Mouse (Mus musculus) heart, adult 2 months (tissue): Measurements from ENCODE around the gene Rorc. TPM values are rescaled to one million over a fixed set of nuclear protein-coding genes. Genes with fewer than 3 reads are reported as not detected.

Experiments used
- DNase-seq, 2 experiments: peaks; one replicate each; pipeline ENCODE4 v3.0.0; 2021
- H3K27ac ChIP-seq: fragments of 200-600 bp; 2 replicates; pipeline ENCODE4 v1.8.1; 2022
- H3K27me3 ChIP-seq: fragments of 200-500 bp; 2 replicates; pipeline ENCODE4 v1.6.1; 2012; ENCODE audit warnings: mild to moderate bottlenecking, low read length, inconsistent platforms, mixed read lengths; ENCODE audit not compliant: control insufficient read depth, insufficient read depth
- H3K36me3 ChIP-seq: fragments of 200-500 bp; 2 replicates; pipeline ENCODE4 v1.6.1; 2012; ENCODE audit warnings: low read length, inconsistent platforms; ENCODE audit not compliant: control insufficient read depth, insufficient read depth
- H3K4me1 ChIP-seq: fragments of 200-500 bp; 2 replicates; pipeline ENCODE4 v1.6.1; 2011; ENCODE audit warnings: low read length; ENCODE audit not compliant: control insufficient read depth, insufficient read depth
- H3K4me3 ChIP-seq: fragments of 200-600 bp; 2 replicates; pipeline ENCODE4 v1.8.1; 2022
- H3K79me2 ChIP-seq: fragments of 200-500 bp; replicated peaks from 2 replicates; pipeline ENCODE4 v1.6.1; 2012; ENCODE audit warnings: mild to moderate bottlenecking, inconsistent platforms, low read length, moderate library complexity, mixed read lengths; ENCODE audit not compliant: control insufficient read depth, insufficient read depth
- H3K9ac ChIP-seq: fragments of 200-500 bp; 2 replicates; pipeline ENCODE4 v1.6.1; 2012; ENCODE audit warnings: low read depth, mild to moderate bottlenecking, control low read depth, inconsistent platforms, low read length, mixed read lengths
- CTCF ChIP-seq: fragments of 200-600 bp; IDR thresholded peaks from 2 replicates; pipeline ENCODE4 v1.8.1; 2022; ENCODE audit warnings: antibody characterized with exemption, mild to moderate bottlenecking, moderate library complexity
- EP300 ChIP-seq: fragments of 200-500 bp; IDR thresholded peaks from 2 replicates; pipeline ENCODE4 v1.6.1; 2011; ENCODE audit warnings: low read depth, low read length, control low read depth; ENCODE audit not compliant: insufficient read depth
- POLR2A ChIP-seq: fragments of 200-500 bp; IDR thresholded peaks from 2 replicates; pipeline ENCODE4 v1.6.1; 2011; ENCODE audit warnings: mild to moderate bottlenecking, low read depth, low read length, control low read depth; ENCODE audit not compliant: insufficient read depth
- WGBS: fragments of 180-500 bp; shearing (Covaris S2); methylation state at CpG from one replicate; pipeline ENCODE4 v1.1.7; 2018; 5-methylcytosine and 5-hydroxymethylcytosine counted together
- intact Hi-C: fragments of 180-260 bp; cut with DNase I; formaldehyde crosslinking; loops from one replicate; pipeline ENCODE4 v1.15.1; 2025
- polyA plus RNA-seq: library from polyadenylated mRNA; depleted of rRNA; stranded (reverse); fragments of >200 nt; gene quantifications from 2 replicates; pipeline ENCODE4 v1.2.3, GENCODE M21; 2012
- total RNA-seq, 2 experiments: library from RNA; stranded (reverse); gene quantifications; 2 replicates each; pipeline ENCODE4 v1.2.3; 2021

The Rorc gene
- total and polyA plus RNA-seq, 3 experiments: 25.7 to 44.8 (median 36.1) TPM

GRCm38 (mm10) chr3:94364154-94364526 is 8.5 kb upstream of the Rorc start:
- Histone ChIP-seq H3K4me1 (no peaks in the 10 kb centered on the region), H3K79me2 (no peaks in the 10 kb centered on the region), H3K4me3 (peak overlapping the region; percentile 44), H3K36me3 (no peaks in the 10 kb centered on the region), H3K27ac (no peak overlapping the region), H3K9ac (peak overlapping the region; percentile 85), H3K27me3 (peaks cover 2% of the 10 kb centered on the region; the same call in 1 of the 2 replicates)
- TF ChIP-seq EP300 (no peak), CTCF (no peak), POLR2A (no peak)
- WGBS: 6% methylated on average over 23 of the region's 23 CpGs
- no peak for DNase-seq
- intact Hi-C loops: no loop called here

DNA sequence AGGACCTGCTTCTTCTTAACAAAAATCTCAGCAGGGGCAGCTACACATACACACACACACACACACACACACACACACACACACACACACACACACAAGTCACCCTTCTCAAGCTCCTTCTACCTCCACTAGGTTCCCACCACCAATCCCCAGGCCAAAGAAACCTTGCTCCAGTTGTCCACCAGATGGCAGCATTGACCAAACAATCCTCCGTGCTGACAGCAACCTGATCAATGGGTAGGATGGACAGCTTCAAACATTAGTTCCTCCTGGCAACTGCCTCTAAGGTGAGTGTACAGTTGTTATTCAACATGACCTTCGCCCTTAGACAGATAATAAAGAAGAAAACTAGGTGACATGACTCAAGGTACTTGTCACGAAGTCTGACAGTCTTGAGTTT is 5.8 kb upstream of the Rorc start:
- Histone ChIP-seq H3K4me3 (no peak overlapping the region), H3K9ac (no peak overlapping the region), H3K27me3 (peaks cover 2% of the 10 kb centered on the region; the same call in 1 of the 2 replicates), H3K36me3 (no peaks in the 10 kb centered on the region), H3K4me1 (peaks cover 1% of the 10 kb centered on the region; the same call in 1 of the 2 replicates), H3K27ac (no peak overlapping the region), H3K79me2 (no peaks in the 10 kb centered on the region)
- TF ChIP-seq CTCF (peak; percentile 72), EP300 (peak; percentile 89), POLR2A (no peak)
- 22% methylated on average over 3 of the region's 3 CpGs for WGBS
- intact Hi-C loops: loop anchor here (2.0 to 5.0 kb wide), 4 partner anchors 91 to 536 kb away; no protein-coding TSS in a partner anchor
- DNase-seq: peak; percentile 67 to 68

GRCm38 (mm10) chr3:94367511-94367910 is 5.1 kb upstream of the Rorc start:
- intact Hi-C loops: loop anchor here (2.0 to 5.0 kb wide), 4 partner anchors 90 to 535 kb away; no protein-coding TSS in a partner anchor
- no peak overlapping the region for H3K9ac ChIP-seq
- no peak overlapping the region for H3K27ac ChIP-seq
- no peak for TF ChIP-seq CTCF
- TF ChIP-seq POLR2A: no peak
- no peak for TF ChIP-seq EP300
- H3K27me3 ChIP-seq: peaks cover 2% of the 10 kb centered on the region; the same call in 1 of the 2 replicates
- H3K36me3 ChIP-seq: no peaks in the 10 kb centered on the region
- peaks cover 1% of the 10 kb centered on the region; the same call in 1 of the 2 replicates for H3K4me1 ChIP-seq
- no peak for DNase-seq
- 77% methylated on average over 6 of the region's 6 CpGs for WGBS
- H3K4me3 ChIP-seq: no peak overlapping the region
- H3K79me2 ChIP-seq: no peaks in the 10 kb centered on the region

- H3K9ac ChIP-seq: no peak overlapping the region
- H3K27me3 ChIP-seq: peaks cover 2% of the 10 kb centered on the region; the same call in 1 of the 2 replicates
- H3K27ac ChIP-seq: no peak overlapping the region
- H3K4me1 ChIP-seq: peaks cover 1% of the 10 kb centered on the region; the same call in 1 of the 2 replicates
- WGBS: 65% methylated on average over 6 of the region's 6 CpGs
- DNase-seq: no peak
- intact Hi-C loops: loop anchor here (5.0 kb wide), 1 partner anchor 89 kb away; no protein-coding TSS in a partner anchor
- H3K4me3 ChIP-seq: no peak overlapping the region
- no peak for TF ChIP-seq EP300
- TF ChIP-seq CTCF: no peak
- TF ChIP-seq POLR2A: no peak
- no peaks in the 10 kb centered on the region for H3K79me2 ChIP-seq
- H3K36me3 ChIP-seq: no peaks in the 10 kb centered on the region
Measured at GRCm38 (mm10) chr3:94368631-94369030, 4.0 kb upstream of the Rorc start.

GRCm38 (mm10) chr3:94369709-94370108 is 2.9 kb upstream of the Rorc start:
- Histone ChIP-seq H3K36me3 (no peaks in the 10 kb centered on the region), H3K79me2 (no peaks in the 10 kb centered on the region), H3K27me3 (no peaks in the 10 kb centered on the region), H3K4me1 (peaks cover 1% of the 10 kb centered on the region; the same call in 1 of the 2 replicates), H3K9ac (no peak overlapping the region), H3K4me3 (no peak overlapping the region), H3K27ac (no peak overlapping the region)
- no peak for DNase-seq
- no peak for TF ChIP-seq POLR2A
- no peak for TF ChIP-seq EP300
- no peak for TF ChIP-seq CTCF
- 17% methylated on average over 2 of the region's 2 CpGs for WGBS
- intact Hi-C loops: loop anchor here (5.0 kb wide), 1 partner anchor 88 kb away; no protein-coding TSS in a partner anchor

DNA sequence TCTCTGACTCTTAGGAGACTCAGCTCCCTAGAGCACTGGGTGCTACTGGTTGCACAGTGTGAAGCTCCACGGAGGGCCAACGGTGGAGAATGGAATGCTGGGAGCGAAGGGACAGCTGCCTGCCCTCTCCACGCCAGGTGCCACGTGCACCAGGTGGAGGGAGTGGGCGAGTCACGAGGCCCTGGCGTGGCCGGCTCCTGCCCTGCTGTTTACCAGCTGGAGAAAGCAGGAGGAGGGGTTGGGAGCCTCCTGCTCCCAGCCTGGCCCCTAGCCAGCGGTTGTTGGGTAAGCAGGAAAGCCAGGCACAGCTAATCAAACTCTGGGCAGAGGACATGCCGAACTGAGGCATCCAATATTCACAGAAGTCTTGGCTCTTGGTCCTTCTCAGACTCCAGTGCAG is 957 bp upstream of the Rorc start:
- TF ChIP-seq EP300 (0 out of 2 replicates have a peak, but pooled peaks have one; percentile 58), POLR2A (no peak)
- Histone ChIP-seq H3K9ac (no peak overlapping the region; the same call in 1 of the 2 replicates), H3K27me3 (no peaks in the 10 kb centered on the region), H3K27ac (no peak overlapping the region; the same call in 1 of the 2 replicates), H3K79me2 (no peaks in the 10 kb centered on the region), H3K4me1 (peaks cover 1% of the 10 kb centered on the region; the same call in 1 of the 2 replicates), H3K4me3 (no peak overlapping the region), H3K36me3 (no peaks in the 10 kb centered on the region)
- intact Hi-C loops: loop anchor here (2.0 kb wide), 1 partner anchor 71 kb away; the partner anchor contains the start of genes Mrpl9 and Oaz3
- WGBS: 5% methylated on average over 11 of the region's 11 CpGs
- peak; percentile 82 to 87 for DNase-seq
